Mouse (Mus musculus) duodenum, adult 2 months (tissue): Measurements from ENCODE around the gene Atp1b4. TPM values are rescaled to one million over a fixed set of nuclear protein-coding genes. Genes with fewer than 3 reads are reported as not detected.

ENCODE experiments used
- polyA plus RNA-seq: library from polyadenylated mRNA; depleted of rRNA; stranded (reverse); fragments of >200 nt; gene quantifications from 2 replicates; pipeline ENCODE4 v1.2.3, GENCODE M21; 2012; ENCODE audit warnings: low replicate concordance; rRNA removed

Atp1b4 gene
- polyA plus RNA-seq: not detected in 2 replicates

DNA sequence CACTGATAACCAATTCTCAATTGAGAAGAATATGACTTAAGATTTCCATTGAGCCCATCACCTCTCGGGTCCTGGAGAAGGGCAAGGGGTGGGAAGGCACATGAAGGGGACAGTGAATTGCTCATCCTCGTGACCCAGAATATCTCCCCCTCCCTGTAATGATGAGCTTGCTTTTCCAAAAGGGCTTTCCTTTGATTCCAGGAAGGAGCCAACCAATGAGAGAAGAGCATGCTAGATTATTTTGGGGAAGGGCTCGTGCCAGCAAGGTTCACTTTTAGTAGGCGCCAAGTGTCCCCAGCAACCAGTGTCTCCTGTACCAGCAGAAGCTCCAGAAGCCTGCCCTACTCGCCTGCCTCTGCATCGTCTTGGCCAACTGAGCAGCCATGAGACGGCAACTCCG lies at the start of gene Atp1b4:
Atp1b4 (plus strand) TSS at position 301 of the 400 bp plus-strand sequence.

Other genes starting within 250 kb of the Atp1b4 start
- not detected in 2 replicates for gene Rhox10, start 249.7 kb upstream of the Atp1b4 start, polyA plus RNA-seq
- not detected in 2 replicates for gene Rhox11, start 231.0 kb upstream of the Atp1b4 start, polyA plus RNA-seq
- gene Rhox12, start 205.3 kb upstream of the Atp1b4 start, polyA plus RNA-seq: not detected in 2 replicates
- not detected in 2 replicates for gene Rhox13, start 195.0 kb upstream of the Atp1b4 start, polyA plus RNA-seq
- 0.41 and 0.42 TPM in 2 replicates for gene Zbtb33, start 126.4 kb upstream of the Atp1b4 start, polyA plus RNA-seq
- gene Tmem255a, start 63.7 kb upstream of the Atp1b4 start, polyA plus RNA-seq: 0.11 and 0.12 TPM in 2 replicates
- 11.0 and 14.2 TPM in 2 replicates for gene Lamp2, start 140.3 kb downstream of the Atp1b4 start, polyA plus RNA-seq